Mouse (Mus musculus) layer of hippocampus, adult 2 months (tissue): ENCODE measurements around the gene Eva1a. TPM values are rescaled to one million over a fixed set of nuclear protein-coding genes. Genes with fewer than 3 reads are reported as not detected.

Source experiments
- DNase-seq, 2 experiments: peaks; one replicate each; pipeline ENCODE4 v3.0.0; 2022; ENCODE audit warnings: low spot score in 2 of 2
- H3K27ac ChIP-seq: fragments of 200-600 bp; 2 replicates; pipeline ENCODE4 v1.8.1; 2022
- H3K4me3 ChIP-seq: fragments of 200-600 bp; 2 replicates; pipeline ENCODE4 v1.8.1; 2022; ENCODE audit warnings: mild to moderate bottlenecking
- CTCF ChIP-seq: fragments of 200-600 bp; conservative IDR thresholded peaks from 2 replicates; pipeline ENCODE4 v1.8.1; 2022; ENCODE audit warnings: antibody characterized with exemption, mild to moderate bottlenecking, moderate library complexity
- total RNA-seq, 2 experiments: library from RNA; stranded (reverse); gene quantifications; 2 replicates each; pipeline ENCODE4 v1.2.3; 2021

The Eva1a gene
- total RNA-seq, 2 experiments from 2014 or later, result 15.3 to 16.8 TPM

DNA sequence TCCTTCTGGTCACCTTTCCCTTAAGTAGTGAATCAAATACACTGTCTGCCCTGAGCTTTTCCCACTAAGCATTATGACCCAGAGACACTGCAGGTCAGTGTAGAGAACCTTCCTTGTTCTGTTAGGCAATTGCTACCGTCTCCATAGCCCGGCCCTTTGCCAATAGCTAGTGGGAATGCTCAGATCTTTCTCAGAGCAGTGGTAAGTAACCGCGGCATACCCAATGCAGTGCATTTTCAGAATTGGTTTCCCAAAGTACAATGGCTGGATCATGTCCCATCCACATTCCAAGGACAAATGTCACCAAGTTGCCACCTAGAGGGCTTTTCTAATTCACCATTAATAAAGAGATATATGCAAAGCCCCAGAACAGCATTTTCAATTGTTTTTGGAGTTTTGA, 38.0 kb downstream of the Eva1a start:
- Histone ChIP-seq H3K27ac (no peak overlapping the region), H3K4me3 (no peak overlapping the region)
- DNase-seq, result no peak
- no peak for TF ChIP-seq CTCF

DNA sequence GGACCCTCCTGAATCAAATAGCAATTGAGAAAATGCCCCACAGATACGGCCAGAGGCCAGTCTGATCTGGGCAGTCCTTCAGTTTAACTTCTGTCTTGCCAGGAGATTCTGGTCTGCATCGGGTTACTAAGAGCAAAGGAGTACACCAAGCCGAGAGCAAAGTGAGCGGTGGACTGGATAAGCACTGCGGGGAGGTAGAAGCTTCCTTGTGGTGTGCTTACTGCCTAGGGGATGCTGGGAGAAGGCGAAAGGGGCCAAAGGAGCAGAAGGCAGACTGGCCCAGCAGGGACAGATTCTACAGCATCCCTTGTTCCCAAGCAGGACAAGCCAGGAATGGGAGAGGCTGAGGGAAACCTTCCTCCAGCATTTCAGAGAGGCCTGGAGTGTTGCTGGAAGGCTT, 42.8 kb downstream of the Eva1a start:
- H3K4me3 ChIP-seq, result no peak overlapping the region
- no peak for DNase-seq

DNA sequence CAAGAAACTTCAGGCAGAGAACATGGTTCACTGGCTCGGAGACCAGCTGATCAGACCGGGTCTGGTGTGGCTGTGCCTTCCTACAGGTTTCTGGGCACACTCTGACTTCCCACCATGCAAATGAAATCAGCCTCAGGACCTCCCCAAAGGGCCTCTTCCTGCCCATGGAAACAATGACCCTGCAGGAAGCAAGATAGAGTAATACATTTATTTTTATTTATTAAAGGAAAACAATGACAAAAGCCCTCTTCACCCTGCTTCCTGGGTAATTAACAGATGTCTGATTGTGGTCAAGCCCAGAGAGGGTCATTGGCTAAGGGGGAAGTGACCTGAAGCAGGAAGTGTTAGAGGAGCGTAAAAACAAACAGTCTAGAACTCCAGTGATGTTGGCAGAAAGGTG, 43.4 kb downstream of the Eva1a start:
- H3K4me3 ChIP-seq, result no peak overlapping the region
- TF ChIP-seq CTCF, result no peak
- no peak overlapping the region for H3K27ac ChIP-seq
- no peak for DNase-seq

More for the DNA sequence above, 42.8 kb downstream of the Eva1a start:
- TF ChIP-seq CTCF, result no peak
- no peak overlapping the region for H3K27ac ChIP-seq

DNA sequence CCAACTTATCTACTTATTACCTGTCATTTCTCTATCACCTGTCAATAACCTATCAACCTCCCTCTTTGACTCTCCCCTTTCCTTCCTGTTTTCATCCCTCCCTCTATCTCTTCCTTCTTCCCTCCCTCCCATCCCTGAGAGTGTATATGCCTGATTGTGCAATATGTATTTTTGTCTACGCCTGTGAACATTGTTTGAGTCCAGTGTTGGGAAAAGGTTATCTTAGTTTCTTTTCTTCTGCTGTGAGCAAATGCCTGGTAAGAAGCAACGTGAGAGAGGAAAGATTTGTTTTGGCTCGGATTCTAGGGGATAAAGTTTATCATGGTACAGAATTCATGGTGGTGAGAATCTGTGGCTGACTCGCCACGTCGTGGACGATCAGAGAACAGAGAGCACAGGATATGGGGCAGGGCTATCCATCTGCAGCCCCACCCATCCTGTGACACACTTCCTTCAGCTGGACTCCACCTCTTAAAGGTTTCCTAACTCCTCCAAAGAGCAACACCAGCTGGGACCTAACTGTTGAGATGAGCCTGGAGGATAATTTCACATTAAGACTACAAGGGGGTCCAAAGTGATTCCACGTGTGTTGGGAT, 44.6 kb downstream of the Eva1a start:
- no peak overlapping the region for H3K4me3 ChIP-seq
- H3K27ac ChIP-seq, result no peak overlapping the region
- DNase-seq, result no peak
- no peak for TF ChIP-seq CTCF

DNA sequence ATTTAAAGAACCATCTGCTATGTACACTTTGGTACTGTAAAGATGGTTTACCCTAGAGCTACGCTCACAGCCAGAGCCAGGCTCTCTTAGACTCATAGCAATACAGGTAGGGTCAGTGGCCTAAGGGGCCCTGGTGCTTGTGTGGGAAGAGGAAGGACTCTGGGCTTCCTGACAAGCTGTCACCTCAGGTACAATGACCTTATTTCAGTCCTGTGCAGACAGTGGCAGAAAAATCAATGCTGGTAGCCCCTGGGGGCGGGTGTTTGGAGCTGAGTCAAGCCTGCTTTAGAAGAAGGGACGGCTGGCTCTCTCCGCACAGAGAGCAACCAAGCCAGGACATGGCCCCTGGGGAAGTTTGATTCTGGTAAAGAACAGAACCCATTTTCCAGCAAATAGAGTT, 47.3 kb downstream of the Eva1a start:
- DNase-seq, result no peak
- H3K4me3 ChIP-seq, result no peak overlapping the region
- no peak for TF ChIP-seq CTCF

DNA sequence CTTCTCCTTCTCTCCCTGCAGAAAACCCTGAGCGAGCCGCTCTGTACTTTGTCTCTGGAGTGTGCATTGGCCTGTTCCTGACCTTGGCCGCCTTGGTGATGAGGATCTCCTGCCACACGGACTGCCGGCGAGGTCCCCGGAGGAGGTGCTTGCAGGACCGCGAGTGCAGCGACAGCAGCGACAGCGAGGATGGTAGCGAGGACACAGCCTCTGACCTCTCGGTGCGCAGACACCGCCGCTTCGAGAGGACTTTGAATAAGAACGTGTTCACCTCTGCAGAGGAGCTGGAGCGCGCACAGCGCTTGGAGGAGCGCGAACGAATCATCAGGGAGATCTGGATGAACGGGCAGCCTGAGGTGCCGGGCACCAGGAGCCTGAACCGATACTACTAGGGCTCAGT, 50.9 kb downstream of the Eva1a start:
- DNase-seq, result no peak
- Histone ChIP-seq H3K27ac (no peak overlapping the region), H3K4me3 (peak overlapping the region; percentile 20; the same call in 1 of the 2 replicates)
- no peak for TF ChIP-seq CTCF

More for the DNA sequence above, 47.3 kb downstream of the Eva1a start:
- H3K27ac ChIP-seq, result no peak overlapping the region

DNA sequence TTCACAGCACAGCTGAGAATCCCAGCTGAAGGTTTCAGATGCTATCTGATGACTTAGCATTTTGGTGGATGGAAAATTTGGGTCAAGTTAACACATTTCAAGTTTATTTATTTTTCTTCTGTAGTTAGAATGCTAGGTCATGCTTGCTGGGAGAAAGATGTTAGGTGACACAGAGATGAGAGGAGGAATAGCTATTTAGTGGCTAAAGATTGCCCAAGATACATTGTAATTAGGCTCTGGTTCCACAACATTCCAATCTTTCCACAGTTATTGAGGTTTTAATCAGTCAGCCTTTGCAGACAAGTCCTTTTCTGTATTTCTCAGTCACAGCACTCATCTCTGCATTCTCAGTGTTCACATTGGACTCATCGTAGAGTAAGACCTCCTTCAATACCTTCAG, 56.9 kb downstream of the Eva1a start:
- Histone ChIP-seq H3K27ac (no peak overlapping the region), H3K4me3 (no peak overlapping the region)
- TF ChIP-seq CTCF, result no peak
- DNase-seq, result no peak

DNA sequence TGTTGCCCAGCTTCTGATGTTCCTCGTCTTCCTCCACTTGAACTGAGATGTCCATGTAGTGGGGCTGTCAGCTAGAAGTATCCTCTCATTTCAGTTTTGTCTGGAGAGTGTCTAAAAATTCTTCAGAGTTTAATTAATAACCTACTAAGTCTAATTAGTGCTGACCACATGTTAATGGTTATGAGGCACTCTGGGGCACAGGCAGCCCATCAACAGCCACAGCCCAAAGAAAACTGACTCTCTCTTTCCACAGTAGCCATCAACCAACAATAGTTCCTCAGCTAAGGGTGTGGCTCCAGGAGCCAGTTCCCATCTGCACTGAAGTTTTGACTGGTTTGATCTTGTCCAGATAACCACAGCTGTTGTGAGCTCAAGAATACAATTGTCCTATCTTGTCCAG, 57.6 kb downstream of the Eva1a start:
- no peak for TF ChIP-seq CTCF
- Histone ChIP-seq H3K27ac (no peak overlapping the region), H3K4me3 (no peak overlapping the region)
- no peak for DNase-seq

DNA sequence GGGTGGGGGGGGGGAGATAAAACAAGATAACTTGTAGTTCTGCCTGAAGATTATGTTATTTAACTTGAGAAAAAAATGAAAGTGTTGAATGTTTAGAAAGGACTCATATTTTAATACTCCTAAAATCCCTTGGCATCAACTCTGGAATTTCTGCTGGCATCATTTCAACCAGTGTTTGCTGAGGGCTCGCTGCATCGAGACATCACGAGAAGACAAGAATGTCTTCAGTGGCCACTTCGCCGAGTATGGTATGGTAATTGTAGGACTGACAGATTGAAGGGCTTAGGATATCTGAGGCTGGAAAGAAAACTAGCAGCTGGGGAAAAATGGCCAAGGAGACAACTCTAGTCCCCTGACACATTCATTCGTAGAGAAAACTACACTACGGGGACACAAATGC, 69.6 kb downstream of the Eva1a start:
- Histone ChIP-seq H3K4me3 (no peak overlapping the region), H3K27ac (no peak overlapping the region)
- no peak for TF ChIP-seq CTCF
- DNase-seq, result no peak

DNA sequence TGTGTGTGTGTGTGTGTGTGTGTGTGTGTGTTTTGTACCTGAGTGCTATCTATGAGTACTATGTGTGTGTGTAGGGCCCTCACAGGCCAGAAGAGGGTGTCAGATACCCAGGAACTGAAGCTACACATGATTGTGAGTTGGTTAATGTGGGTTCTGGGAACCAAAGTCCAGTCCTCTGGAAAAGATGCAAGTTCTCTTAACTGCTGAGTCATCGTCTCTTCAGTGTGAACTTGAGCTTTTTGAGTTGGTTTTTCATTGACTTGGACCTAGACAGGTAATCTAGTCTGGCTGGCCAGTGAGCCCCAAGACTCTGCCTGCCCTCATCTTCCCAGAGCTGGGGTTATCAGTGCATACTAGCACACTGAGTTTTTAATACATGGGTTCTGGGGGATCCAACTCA, 70.3 kb downstream of the Eva1a start:
- no peak overlapping the region for H3K27ac ChIP-seq
- no peak for DNase-seq
- no peak overlapping the region for H3K4me3 ChIP-seq
- TF ChIP-seq CTCF, result no peak

DNA sequence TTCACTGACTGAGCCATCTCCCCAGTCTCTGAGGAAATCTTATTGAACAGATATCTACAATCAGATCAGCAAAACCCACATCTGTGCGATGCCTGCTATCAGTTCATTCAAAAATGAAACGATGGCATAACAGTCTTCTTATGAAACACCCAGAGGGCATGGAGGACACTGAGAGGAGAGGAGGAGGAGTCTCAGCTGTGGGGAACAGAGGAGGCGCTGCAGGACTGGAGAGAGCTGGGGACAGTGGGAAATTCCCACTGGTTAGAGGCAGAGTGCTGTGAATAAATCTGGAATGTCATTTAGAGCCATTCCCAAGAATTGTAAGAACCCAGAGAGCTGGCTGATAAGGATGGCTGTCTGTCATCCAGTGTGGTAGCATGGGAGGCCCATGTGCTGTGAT, 70.7 kb downstream of the Eva1a start:
- TF ChIP-seq CTCF, result no peak
- no peak overlapping the region for H3K4me3 ChIP-seq
- no peak for DNase-seq

DNA sequence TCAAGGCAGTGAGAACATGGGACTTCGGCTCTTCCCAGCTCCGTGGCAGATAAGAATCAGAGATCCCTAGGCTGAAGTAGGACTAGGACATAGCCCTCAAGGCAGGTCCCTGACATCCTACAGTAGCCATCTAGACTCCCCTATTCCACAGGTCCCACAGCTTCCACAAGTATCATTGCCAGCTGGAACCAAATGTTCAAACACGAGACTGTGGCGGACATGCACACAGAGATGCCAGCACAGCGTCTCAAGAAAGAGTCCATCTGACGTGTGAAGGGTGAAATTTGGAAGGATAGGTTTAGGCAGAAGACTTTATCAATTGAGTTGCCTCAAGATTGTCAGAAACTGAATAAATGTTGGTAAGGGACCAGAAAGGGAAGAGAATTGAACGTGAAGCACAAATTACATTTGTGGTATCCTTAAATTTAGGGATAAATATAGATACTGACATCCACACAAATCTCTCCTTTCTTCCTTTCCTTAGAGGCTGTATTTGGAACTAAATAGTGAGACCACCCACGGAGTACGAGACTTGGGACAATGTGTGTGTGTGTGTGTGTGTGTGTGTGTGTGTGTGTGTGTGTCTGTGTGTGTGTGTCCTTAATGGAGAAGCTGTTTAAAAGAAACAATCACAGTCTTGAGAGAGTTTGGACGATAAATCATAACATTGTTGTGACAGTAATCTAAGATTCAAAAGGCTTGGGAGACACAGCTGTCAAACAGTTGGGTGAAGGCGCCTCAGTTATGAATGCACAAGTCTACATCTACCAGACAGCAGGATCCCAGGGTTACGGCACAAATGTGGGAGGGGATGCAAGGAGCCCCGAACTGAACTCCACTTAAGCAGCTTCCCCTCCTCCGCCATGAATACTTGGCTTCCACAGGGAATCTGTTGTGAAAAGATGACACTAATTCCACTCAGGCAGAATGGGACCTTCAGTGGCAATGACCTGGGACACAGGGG, 71.6 kb downstream of the Eva1a start:
- no peak overlapping the region for H3K4me3 ChIP-seq
- no peak for DNase-seq
- no peak overlapping the region for H3K27ac ChIP-seq
- TF ChIP-seq CTCF, result no peak

More for the DNA sequence above, 70.7 kb downstream of the Eva1a start:
- H3K27ac ChIP-seq, result no peak overlapping the region

DNA sequence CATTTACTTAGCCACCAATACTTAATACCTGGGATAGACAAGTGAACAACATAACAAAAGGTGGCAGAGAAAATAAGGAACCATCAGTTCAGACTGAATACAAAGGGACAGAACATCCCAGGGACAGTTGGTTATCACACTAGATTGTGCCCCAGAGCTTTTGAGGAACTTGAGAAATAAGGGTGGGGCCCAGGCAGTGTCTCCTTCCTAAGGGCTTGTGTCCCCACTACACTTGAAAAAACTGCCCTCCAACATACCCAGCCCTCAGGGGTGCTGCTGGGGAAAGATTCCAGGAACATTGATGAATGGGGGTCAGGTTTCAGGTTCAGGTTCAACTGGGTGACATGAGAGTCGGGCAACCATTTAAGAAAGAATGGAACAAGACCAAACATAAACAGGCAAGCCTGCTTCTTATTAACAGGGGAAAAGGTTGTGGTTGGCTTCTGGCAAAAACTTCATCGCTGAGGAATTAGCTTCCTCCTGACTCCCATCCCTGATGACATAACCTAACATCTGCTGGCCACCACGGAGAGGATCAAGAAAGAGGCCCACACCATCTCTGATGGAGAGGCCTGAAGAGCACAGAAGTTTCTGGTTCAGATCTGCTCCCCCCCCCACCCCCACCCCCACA, 74.6 kb downstream of the Eva1a start:
- no peak for DNase-seq
- Histone ChIP-seq H3K27ac (no peak overlapping the region), H3K4me3 (no peak overlapping the region)
- TF ChIP-seq CTCF, result no peak

DNA sequence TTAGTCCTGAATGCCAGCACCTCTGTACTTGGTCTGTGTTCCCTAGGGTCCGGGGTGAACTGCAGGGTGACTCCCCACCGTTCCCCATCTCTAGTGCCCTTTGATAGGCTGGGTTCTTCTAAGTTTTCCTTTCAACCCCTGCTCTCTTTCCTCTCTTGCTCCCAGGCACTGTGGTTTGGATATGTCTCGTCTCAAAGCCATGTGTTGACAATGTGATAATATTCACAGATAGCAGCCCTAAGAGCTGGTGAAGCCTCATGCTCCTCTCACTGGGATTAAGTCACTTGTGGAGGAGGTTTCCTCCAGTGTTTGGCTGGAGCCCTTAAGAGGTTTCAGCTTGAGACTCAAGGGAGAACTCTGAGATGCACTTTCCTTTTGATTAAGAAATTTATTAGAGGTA, 75.3 kb downstream of the Eva1a start:
- no peak for TF ChIP-seq CTCF
- no peak overlapping the region for H3K27ac ChIP-seq
- no peak for DNase-seq
- no peak overlapping the region for H3K4me3 ChIP-seq
